Mouse (Mus musculus): ENCODE results near the gene A830031A19Rik. TPM values are rescaled to one million over a fixed set of nuclear protein-coding genes. Genes with fewer than 3 reads are reported as not detected.
A peak's percentile ranks its signal among the peaks of the same experiment; 100 is the strongest.

A830031A19Rik gene
- polyA plus RNA-seq, 1 experiment from 2014 or later: not detected

GRCm38 (mm10) chr11:24082385-24083075 is 7.7 kb upstream of the A830031A19Rik start:
- H3K9ac ChIP-seq (replicated peaks; ENCODE audit: low read length): peak overlapping the region; percentile 90
- no peaks in the 10 kb centered on the region for H3K9me3 ChIP-seq (ENCODE audit: control insufficient read depth, low read length)
- H3K4me1 ChIP-seq (ENCODE audit: control insufficient read depth, insufficient read depth, low read length): peaks cover 36% of the 10 kb centered on the region
- H3K27ac ChIP-seq (replicated peaks; ENCODE audit: low read depth, low read length): peak overlapping the region; percentile 96
- H3K27me3 ChIP-seq (ENCODE audit: control insufficient read depth, insufficient read depth, low read length): no peaks in the 10 kb centered on the region
- no peak for DNase-seq
- H3K36me3 ChIP-seq (ENCODE audit: control insufficient read depth, insufficient read depth, low read length): peaks cover 23% of the 10 kb centered on the region
- ATAC-seq (ENCODE audit: low FRiP score, low TSS enrichment): no peak
- H3K4me2 ChIP-seq (ENCODE audit: low read length): peak overlapping the region; percentile 99
- peak overlapping the region; percentile 67 for H3K4me3 ChIP-seq (replicated peaks; ENCODE audit: low read depth, low read length)
- 9% methylated on average over 11 of the region's 11 CpGs for WGBS

DNA sequence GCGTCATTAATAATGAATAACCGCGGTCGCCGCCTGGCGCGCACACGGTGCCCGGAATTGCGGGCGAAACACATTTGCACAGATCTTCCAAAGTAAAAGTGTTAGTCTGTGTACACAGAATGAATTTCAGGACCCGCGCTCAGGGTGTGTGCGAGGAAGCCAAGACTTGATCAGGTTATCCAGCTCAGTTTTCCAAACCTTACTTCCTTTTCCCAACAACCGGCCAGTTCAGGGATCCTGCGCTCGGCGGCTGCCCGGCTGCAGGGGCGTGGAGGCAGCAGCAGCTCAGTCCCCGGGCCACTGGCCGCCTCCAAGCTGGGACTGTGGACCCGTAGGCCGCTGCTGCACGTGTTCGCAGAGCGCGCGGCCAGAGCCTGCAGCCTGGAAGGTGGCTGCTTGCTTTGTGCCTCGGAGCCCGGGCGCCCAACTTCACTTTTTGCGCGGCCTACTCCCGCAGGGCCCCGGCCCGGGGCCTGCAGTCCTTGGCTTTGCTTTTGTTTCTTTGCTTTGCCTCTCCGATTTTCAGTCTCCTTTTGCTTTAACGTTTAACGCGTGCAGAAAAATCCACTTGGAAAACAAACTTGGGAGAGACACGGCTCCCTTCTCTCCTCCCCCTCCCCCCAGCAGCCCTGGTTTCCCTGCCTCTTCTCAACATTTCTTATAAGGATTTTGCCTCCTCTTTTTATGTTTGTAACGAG is 7.0 kb upstream of the A830031A19Rik start:
- Histone ChIP-seq H3K27me3 (ENCODE audit: control insufficient read depth, insufficient read depth, low read length) (no peaks in the 10 kb centered on the region), H3K4me1 (ENCODE audit: control insufficient read depth, insufficient read depth, low read length) (peaks cover 29% of the 10 kb centered on the region), H3K4me2 (ENCODE audit: low read length) (peak overlapping the region; percentile 99), H3K9ac (replicated peaks; ENCODE audit: low read length) (peak overlapping the region; percentile 90), H3K9me3 (ENCODE audit: control insufficient read depth, low read length) (no peaks in the 10 kb centered on the region), H3K4me3 (replicated peaks; ENCODE audit: low read depth, low read length) (peak overlapping the region; percentile 67), H3K36me3 (ENCODE audit: control insufficient read depth, insufficient read depth, low read length) (peaks cover 16% of the 10 kb centered on the region), H3K27ac (replicated peaks; ENCODE audit: low read depth, low read length) (peak overlapping the region; percentile 96)
- under 1% methylated on average over 43 of the region's 43 CpGs for WGBS
- peak; percentile 80 for DNase-seq
- peak; percentile 22; the same call in 1 of the 2 replicates for ATAC-seq (ENCODE audit: low FRiP score, low TSS enrichment)

DNA sequence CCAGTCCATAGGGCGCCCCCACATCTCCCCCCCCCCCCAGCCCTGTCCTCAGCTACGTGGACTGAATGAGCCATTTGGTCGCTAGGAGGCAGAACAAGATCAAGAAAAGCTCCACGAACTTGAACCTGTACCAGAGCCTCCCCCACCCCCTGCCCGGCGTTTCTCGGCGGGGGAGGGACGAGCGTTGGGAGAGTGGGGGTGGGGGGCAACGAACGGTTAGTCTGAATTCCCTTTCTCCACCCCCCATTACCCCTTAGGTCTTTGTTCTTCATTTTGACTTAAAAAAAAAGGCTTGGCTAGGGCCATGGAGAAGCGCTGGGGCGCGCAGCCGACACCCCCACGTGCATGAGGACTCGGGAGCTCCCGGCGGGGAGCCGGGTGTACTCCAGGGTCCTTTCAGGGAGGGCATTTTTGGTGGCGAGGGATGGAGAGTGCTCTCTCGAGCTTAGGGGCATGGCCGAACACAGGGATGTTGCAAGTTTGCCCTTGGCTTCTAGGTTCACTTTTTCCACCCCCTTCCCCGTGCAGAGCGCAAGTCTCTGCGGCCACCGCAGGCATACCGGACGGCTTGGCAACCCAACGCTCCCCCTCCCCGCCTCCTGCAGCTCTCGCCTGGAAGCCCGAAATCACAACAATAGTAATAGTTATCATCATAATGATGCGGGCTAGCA is 6.3 kb upstream of the A830031A19Rik start:
- under 1% methylated on average over 35 of the region's 35 CpGs for WGBS
- ATAC-seq (ENCODE audit: low FRiP score, low TSS enrichment) (peak; percentile 60), DNase-seq (peak; percentile 89)
- peak overlapping the region; percentile 96 for H3K27ac ChIP-seq (replicated peaks; ENCODE audit: low read depth, low read length)
- peaks cover 26% of the 10 kb centered on the region for H3K4me1 ChIP-seq (ENCODE audit: control insufficient read depth, insufficient read depth, low read length)
- H3K27me3 ChIP-seq (ENCODE audit: control insufficient read depth, insufficient read depth, low read length): no peaks in the 10 kb centered on the region
- H3K4me3 ChIP-seq (replicated peaks; ENCODE audit: low read depth, low read length): peak overlapping the region; percentile 67
- peak overlapping the region; percentile 99 for H3K4me2 ChIP-seq (ENCODE audit: low read length)
- peak overlapping the region; percentile 90 for H3K9ac ChIP-seq (replicated peaks; ENCODE audit: low read length)
- H3K9me3 ChIP-seq (ENCODE audit: control insufficient read depth, low read length): no peaks in the 10 kb centered on the region
- H3K36me3 ChIP-seq (ENCODE audit: control insufficient read depth, insufficient read depth, low read length): peaks cover 11% of the 10 kb centered on the region

GRCm38 (mm10) chr11:24080541-24080940 is 5.7 kb upstream of the A830031A19Rik start:
- peaks cover 5% of the 10 kb centered on the region for H3K36me3 ChIP-seq (ENCODE audit: control insufficient read depth, insufficient read depth, low read length)
- WGBS: under 1% methylated on average over 30 of the region's 30 CpGs
- H3K9ac ChIP-seq (replicated peaks; ENCODE audit: low read length): peak overlapping the region; percentile 90
- no peaks in the 10 kb centered on the region for H3K27me3 ChIP-seq (ENCODE audit: control insufficient read depth, insufficient read depth, low read length)
- H3K27ac ChIP-seq (replicated peaks; ENCODE audit: low read depth, low read length): peak overlapping the region; percentile 96
- peak overlapping the region; percentile 67 for H3K4me3 ChIP-seq (replicated peaks; ENCODE audit: low read depth, low read length)
- peaks cover 22% of the 10 kb centered on the region for H3K4me1 ChIP-seq (ENCODE audit: control insufficient read depth, insufficient read depth, low read length)
- peak; percentile 34 for ATAC-seq (ENCODE audit: low FRiP score, low TSS enrichment)
- H3K9me3 ChIP-seq (ENCODE audit: control insufficient read depth, low read length): no peaks in the 10 kb centered on the region
- H3K4me2 ChIP-seq (ENCODE audit: low read length): peak overlapping the region; percentile 99
- DNase-seq: peak; percentile 83

- peak overlapping the region; percentile 96 for H3K27ac ChIP-seq (replicated peaks; ENCODE audit: low read depth, low read length)
- no peaks in the 10 kb centered on the region for H3K9me3 ChIP-seq (ENCODE audit: control insufficient read depth, low read length)
- ATAC-seq (ENCODE audit: low FRiP score, low TSS enrichment) (no peak), DNase-seq (peak; percentile 75)
- peak overlapping the region; percentile 90 for H3K9ac ChIP-seq (replicated peaks; ENCODE audit: low read length)
- H3K4me2 ChIP-seq (ENCODE audit: low read length): peak overlapping the region; percentile 99
- peaks cover 23% of the 10 kb centered on the region for H3K4me1 ChIP-seq (ENCODE audit: control insufficient read depth, insufficient read depth, low read length)
- H3K4me3 ChIP-seq (replicated peaks; ENCODE audit: low read depth, low read length): peak overlapping the region; percentile 67
- no peaks in the 10 kb centered on the region for H3K36me3 ChIP-seq (ENCODE audit: control insufficient read depth, insufficient read depth, low read length)
- no peaks in the 10 kb centered on the region for H3K27me3 ChIP-seq (ENCODE audit: control insufficient read depth, insufficient read depth, low read length)
- under 1% methylated on average over 43 of the region's 43 CpGs for WGBS
Measured at GRCm38 (mm10) chr11:24079392-24080391, 4.8 kb upstream of the A830031A19Rik start.

DNA sequence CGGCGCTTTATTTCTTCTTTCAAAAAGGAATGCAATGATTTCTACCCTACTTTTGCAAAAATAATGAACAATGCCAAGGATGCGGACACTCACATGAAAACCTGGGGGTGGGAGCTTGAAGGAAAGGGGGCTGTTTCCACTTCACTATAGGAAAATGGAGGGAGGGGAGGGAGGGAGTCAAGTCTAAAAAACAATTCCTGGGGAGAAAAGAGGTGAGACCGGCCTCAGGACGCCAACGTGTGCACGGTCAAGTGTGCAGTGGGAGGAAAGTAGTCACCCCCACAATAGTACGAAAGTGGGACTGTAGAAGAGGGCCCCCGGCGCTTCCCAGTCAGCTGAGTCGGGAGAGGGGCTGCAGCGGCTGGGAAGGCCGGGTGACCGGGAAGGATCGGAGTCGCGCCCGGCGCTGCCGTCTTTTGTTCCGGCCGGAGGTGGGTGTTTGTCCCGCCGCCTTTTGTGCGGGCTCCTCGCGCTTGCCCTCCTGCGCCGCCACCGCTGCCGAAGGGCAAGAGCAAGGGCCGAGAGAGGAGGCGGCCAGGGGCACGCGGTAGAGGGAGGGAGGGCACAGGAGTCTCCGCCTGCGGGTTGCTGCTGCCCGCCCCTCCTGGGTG is 4.0 kb upstream of the A830031A19Rik start:
- peak; percentile 71 for DNase-seq
- under 1% methylated on average over 38 of the region's 38 CpGs for WGBS

GRCm38 (mm10) chr11:24077795-24078705 is 3.2 kb upstream of the A830031A19Rik start, which contains the start of gene Bcl11a:
Gene Bcl11a (plus strand): TSS chr11:24078056.
- H3K4me2 ChIP-seq (ENCODE audit: low read length): peak within 1 kb of the TSS; percentile 99
- peak within 1 kb of the TSS; percentile 96 for H3K27ac ChIP-seq (replicated peaks; ENCODE audit: low read depth, low read length)
- H3K4me3 ChIP-seq (replicated peaks; ENCODE audit: low read depth, low read length): peak within 1 kb of the TSS; percentile 67
- peaks cover 17% of the 10 kb centered on the region; the same call in 1 of the 2 replicates for H3K4me1 ChIP-seq (ENCODE audit: control insufficient read depth, insufficient read depth, low read length)
- H3K36me3 ChIP-seq (ENCODE audit: control insufficient read depth, insufficient read depth, low read length): no peaks in the 10 kb centered on the region
- DNase-seq: peak; percentile 86
- H3K27me3 ChIP-seq (ENCODE audit: control insufficient read depth, insufficient read depth, low read length): no peaks in the 10 kb centered on the region
- H3K9ac ChIP-seq (replicated peaks; ENCODE audit: low read length): peak within 1 kb of the TSS; percentile 90
- under 1% methylated on average over 50 of the region's 51 CpGs for WGBS
- ATAC-seq (ENCODE audit: low FRiP score, low TSS enrichment): peak; percentile 55
- H3K9me3 ChIP-seq (ENCODE audit: control insufficient read depth, low read length): no peaks in the 10 kb centered on the region

More for the DNA sequence above, 4.0 kb upstream of the A830031A19Rik start:
- Histone ChIP-seq H3K4me2 (ENCODE audit: low read length) (peak overlapping the region; percentile 99), H3K9ac (replicated peaks; ENCODE audit: low read length) (peak overlapping the region; percentile 90), H3K9me3 (ENCODE audit: control insufficient read depth, low read length) (no peaks in the 10 kb centered on the region), H3K4me1 (ENCODE audit: control insufficient read depth, insufficient read depth, low read length) (peaks cover 21% of the 10 kb centered on the region), H3K4me3 (replicated peaks; ENCODE audit: low read depth, low read length) (peak overlapping the region; percentile 67), H3K27me3 (ENCODE audit: control insufficient read depth, insufficient read depth, low read length) (no peaks in the 10 kb centered on the region), H3K36me3 (ENCODE audit: control insufficient read depth, insufficient read depth, low read length) (no peaks in the 10 kb centered on the region), H3K27ac (replicated peaks; ENCODE audit: low read depth, low read length) (peak overlapping the region; percentile 96)
- ATAC-seq (ENCODE audit: low FRiP score, low TSS enrichment): no peak
